Mouse (Mus musculus) kidney, embryonic 16.5 days (tissue): Measurements from ENCODE around the gene Gm20431. TPM values are rescaled to one million over a fixed set of nuclear protein-coding genes. Genes with fewer than 3 reads are reported as not detected.
"Not testable (repeated sequence)": the region's sequence is repeated elsewhere in the genome, so short reads cannot be mapped to it uniquely, and the experiment has no call there.

ENCODE experiments used
- ATAC-seq: fragments of 200-750 bp; cut with Nextera tagmentation; 2 replicates; pipeline ENCODE4 v1.8.0; 2017; ENCODE audit warnings: moderate TSS enrichment; ENCODE audit not compliant: low FRiP score, low TSS enrichment
- H3K27ac ChIP-seq: fragments of 300-500 bp; sonication (generic); 2 replicates; pipeline ENCODE4 v1.5.1; 2014; ENCODE audit warnings: low read length
- H3K27me3 ChIP-seq: fragments of 300-500 bp; sonication (generic); 2 replicates; pipeline ENCODE4 v1.6.1; 2014; ENCODE audit warnings: low read length, control low read depth, mixed read lengths; ENCODE audit not compliant: insufficient read depth
- H3K36me3 ChIP-seq: fragments of 300-500 bp; sonication (generic); 2 replicates; pipeline ENCODE4 v1.6.1; 2014; ENCODE audit warnings: low read length, control low read depth, mixed read lengths; ENCODE audit not compliant: insufficient read depth
- H3K4me1 ChIP-seq: fragments of 300-500 bp; sonication (generic); 2 replicates; pipeline ENCODE4 v1.6.1; 2014; ENCODE audit warnings: low read length, control low read depth, mixed read lengths; ENCODE audit not compliant: insufficient read depth
- H3K4me2 ChIP-seq: fragments of 300-500 bp; sonication (generic); replicated peaks from 2 replicates; pipeline ENCODE4 v1.6.1; 2014; ENCODE audit warnings: low read depth, low read length
- H3K4me3 ChIP-seq: fragments of 300-500 bp; sonication (generic); 2 replicates; pipeline ENCODE4 v1.5.1; 2014; ENCODE audit warnings: mild to moderate bottlenecking, low read length
- H3K9ac ChIP-seq: fragments of 300-500 bp; sonication (generic); replicated peaks from 2 replicates; pipeline ENCODE4 v1.6.1; 2014; ENCODE audit warnings: low read length
- H3K9me3 ChIP-seq: fragments of 300-500 bp; sonication (generic); 2 replicates; pipeline ENCODE4 v1.6.1; 2016; ENCODE audit warnings: low read length, control low read depth
- WGBS: fragments of 180-500 bp; shearing (Covaris S2); extraction: QIAGEN DNeasy Blood & Tissue Kit; methylation state at CpG from one replicate; pipeline ENCODE4 v1.1.7; 2014; 5-methylcytosine and 5-hydroxymethylcytosine counted together
- polyA plus RNA-seq: library from polyadenylated mRNA; unstranded; fragments of >200 nt; fragmentation: Nextera tagmentation; extraction: Ambion mirVana; gene quantifications from 2 replicates; pipeline ENCODE4 v1.2.1, GENCODE M21; 2015

The Gm20431 gene
- polyA plus RNA-seq, 1 experiment from 2014 or later, result 1.3 TPM

DNA sequence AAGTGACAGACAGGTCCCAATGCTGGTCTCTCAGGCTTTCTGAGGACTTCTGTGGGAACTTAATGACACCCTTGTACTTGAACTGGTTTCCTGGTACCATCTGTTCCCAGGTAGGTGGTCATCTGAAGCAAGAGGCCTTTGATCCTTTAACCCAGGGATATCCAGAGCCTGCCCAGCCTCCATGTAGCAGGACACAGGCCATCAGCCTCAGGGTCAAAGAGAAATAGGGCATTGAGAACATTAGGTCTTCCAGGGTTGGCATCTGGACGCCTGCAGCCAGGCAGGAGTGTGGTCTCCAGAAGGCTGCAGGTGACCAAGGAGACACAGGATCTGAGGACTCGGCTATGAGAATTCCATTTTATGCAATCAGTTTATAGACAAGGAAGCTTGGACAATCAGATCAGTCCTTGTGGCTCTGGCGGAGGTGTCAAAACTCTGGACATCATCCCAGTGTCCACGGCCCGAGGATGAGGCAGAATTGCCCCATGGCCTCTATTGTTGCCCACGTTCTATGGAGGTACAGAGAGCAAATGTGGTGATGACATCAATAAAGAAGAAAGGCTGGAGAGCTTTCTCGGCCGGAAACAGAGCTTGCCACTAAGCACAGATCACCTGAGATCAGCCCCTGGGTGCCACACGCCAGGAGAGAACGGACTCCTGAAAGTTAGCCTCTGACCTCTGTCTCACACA, 6.2 kb downstream of the Gm20431 start:
- Histone ChIP-seq H3K27me3 (no peaks in the 10 kb centered on the region), H3K27ac (no peak overlapping the region), H3K4me1 (peaks cover 30% of the 10 kb centered on the region), H3K4me2 (no peak overlapping the region), H3K36me3 (peaks cover 18% of the 10 kb centered on the region), H3K9me3 (no peaks in the 10 kb centered on the region), H3K9ac (no peak overlapping the region), H3K4me3 (no peak overlapping the region)
- no peak for ATAC-seq
- WGBS, result 77% methylated on average over 10 of the region's 10 CpGs

DNA sequence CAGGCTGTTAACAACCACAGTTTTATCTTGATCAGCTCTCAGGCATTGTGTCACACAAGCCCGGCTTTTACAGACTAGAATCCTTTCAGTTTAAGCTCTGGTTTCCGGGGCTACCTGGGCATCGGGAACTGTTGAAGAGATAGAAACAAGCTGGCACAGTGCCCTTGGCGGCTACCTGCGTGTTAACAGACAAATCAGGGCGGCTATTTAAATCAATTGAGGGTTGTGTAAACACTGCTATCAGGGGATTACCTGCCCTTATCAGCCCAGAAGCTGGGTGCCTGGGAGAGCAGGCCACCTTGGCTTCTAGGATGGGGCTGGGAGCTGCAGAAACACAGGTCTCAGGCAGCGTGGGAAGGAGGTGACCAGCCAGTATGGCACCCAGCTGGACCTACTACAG, 8.6 kb downstream of the Gm20431 start:
- Histone ChIP-seq H3K27ac (no peak overlapping the region), H3K9me3 (no peaks in the 10 kb centered on the region), H3K9ac (no peak overlapping the region), H3K27me3 (no peaks in the 10 kb centered on the region), H3K36me3 (peaks cover 25% of the 10 kb centered on the region), H3K4me2 (no peak overlapping the region), H3K4me1 (peaks cover 13% of the 10 kb centered on the region), H3K4me3 (no peak overlapping the region)
- ATAC-seq, result no peak
- 85% methylated on average over 7 of the region's 7 CpGs for WGBS

- Histone ChIP-seq H3K9ac (no peak overlapping the region), H3K4me1 (peaks cover 4% of the 10 kb centered on the region; the same call in 1 of the 2 replicates), H3K4me3 (no peak overlapping the region), H3K36me3 (peaks cover 25% of the 10 kb centered on the region), H3K27me3 (no peaks in the 10 kb centered on the region), H3K4me2 (no peak overlapping the region), H3K27ac (no peak overlapping the region), H3K9me3 (no peaks in the 10 kb centered on the region)
- no peak for ATAC-seq
- 86% methylated on average over 9 of the region's 9 CpGs for WGBS
These were observed 9.7 kb downstream of the Gm20431 start for GRCm38 (mm10) chr2:167651622-167652021.

- Histone ChIP-seq H3K4me2 (no peak overlapping the region), H3K9ac (no peak overlapping the region), H3K4me3 (no peak overlapping the region), H3K27me3 (no peaks in the 10 kb centered on the region), H3K36me3 (peaks cover 35% of the 10 kb centered on the region), H3K27ac (no peak overlapping the region), H3K4me1 (no peaks in the 10 kb centered on the region), H3K9me3 (no peaks in the 10 kb centered on the region)
- ATAC-seq, result no peak
- WGBS, result 81% methylated on average over 12 of the region's 12 CpGs
These were observed 11.8 kb downstream of the Gm20431 start for GRCm38 (mm10) chr2:167649290-167650032.

DNA sequence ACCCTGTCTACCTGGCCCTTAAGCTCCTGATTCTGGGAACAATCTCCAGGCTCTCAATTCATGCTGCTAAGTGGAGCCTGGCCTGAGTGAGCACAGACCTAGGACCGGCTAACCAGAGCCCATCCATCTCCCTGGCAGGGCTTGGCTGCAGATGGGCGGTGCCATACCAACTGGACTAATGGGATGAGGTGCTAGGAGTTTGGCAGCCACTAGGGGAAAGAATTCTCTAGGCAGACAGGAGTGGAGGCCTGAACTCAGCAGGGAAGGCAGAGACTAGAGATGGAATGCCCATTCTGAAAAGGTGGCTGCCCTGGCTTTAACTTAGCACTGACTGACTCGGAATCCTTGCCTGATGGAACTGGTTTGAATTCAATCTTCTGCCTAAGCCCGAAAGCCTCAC, 14.9 kb downstream of the Gm20431 start:
- Histone ChIP-seq H3K9me3 (no peaks in the 10 kb centered on the region), H3K4me2 (no peak overlapping the region), H3K4me1 (no peaks in the 10 kb centered on the region), H3K27me3 (no peaks in the 10 kb centered on the region), H3K36me3 (peaks cover 27% of the 10 kb centered on the region), H3K4me3 (no peak overlapping the region), H3K9ac (no peak overlapping the region), H3K27ac (no peak overlapping the region)
- WGBS, result 62% methylated on average over 4 of the region's 4 CpGs
- 0 out of 2 replicates have a peak, but pooled peaks have one; percentile 40 for ATAC-seq

DNA sequence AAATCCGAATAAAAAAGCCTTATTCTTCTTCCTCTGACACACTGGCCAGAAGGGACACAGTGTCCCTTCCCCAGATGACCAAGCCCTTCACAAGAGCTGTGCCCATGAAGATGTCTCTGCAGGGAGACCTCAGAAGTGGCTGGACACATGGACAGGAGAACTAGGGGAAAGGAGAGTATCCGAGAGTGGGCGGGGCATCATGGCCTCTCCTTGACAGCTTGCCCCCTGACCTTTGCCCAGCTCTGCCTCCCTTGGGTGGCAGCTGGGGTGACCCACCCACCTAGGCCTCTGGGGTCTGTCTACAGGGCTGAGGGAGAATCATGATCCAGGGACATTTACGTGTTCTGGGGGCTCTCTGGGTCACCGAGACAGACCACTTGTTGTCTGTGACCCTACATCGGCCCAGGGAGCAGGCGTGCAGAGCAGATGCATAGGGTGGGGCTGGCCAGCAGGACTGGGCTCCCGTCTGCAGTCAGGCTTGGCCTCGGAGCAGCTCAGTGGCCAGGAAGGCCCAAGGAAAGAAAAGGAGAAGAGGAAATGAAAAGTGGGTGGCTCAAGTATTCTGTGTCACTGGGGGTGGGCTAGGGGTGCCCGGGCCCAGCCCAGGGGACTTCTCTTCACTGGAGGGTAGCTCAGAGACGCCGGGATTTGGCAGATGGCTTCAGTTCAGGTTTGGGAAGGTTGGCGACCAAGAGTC, 17.8 kb downstream of the Gm20431 start:
- ATAC-seq, H3K27ac ChIP-seq: not testable (repeated sequence)
- 78% methylated on average over 12 of the region's 13 CpGs for WGBS

DNA sequence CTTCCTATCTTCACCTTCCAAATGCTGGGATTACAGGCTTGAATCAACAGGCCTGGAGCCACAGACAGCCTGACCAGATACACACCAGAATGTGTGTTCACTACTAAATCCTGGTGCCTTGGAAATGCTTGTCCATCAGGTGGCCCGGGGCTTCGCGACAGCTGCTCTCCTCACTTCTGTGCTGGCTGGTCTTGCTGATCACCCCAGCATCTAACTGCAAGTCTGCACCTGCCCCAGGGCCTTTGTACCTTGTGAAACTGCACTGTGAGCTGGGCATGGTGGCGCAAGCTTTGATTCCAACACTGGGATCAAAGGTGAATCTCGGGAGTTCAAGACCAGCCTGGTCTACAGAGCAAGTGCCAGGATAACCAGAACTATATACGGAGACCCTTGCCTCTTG, 19.1 kb downstream of the Gm20431 start:
- Histone ChIP-seq H3K36me3 (peaks cover 16% of the 10 kb centered on the region), H3K27ac (no peak overlapping the region), H3K9me3 (no peaks in the 10 kb centered on the region), H3K4me3 (no peak overlapping the region), H3K4me1 (no peaks in the 10 kb centered on the region), H3K4me2 (no peak overlapping the region), H3K27me3 (no peaks in the 10 kb centered on the region), H3K9ac (no peak overlapping the region)
- 89% methylated on average over 6 of the region's 6 CpGs for WGBS
- no peak for ATAC-seq

More for the DNA sequence above, 17.8 kb downstream of the Gm20431 start:
- H3K9me3 ChIP-seq, H3K27me3 ChIP-seq, H3K4me2 ChIP-seq, H3K4me3 ChIP-seq, H3K4me1 ChIP-seq, H3K9ac ChIP-seq: not testable (repeated sequence)
- peaks cover 21% of the 10 kb centered on the region for H3K36me3 ChIP-seq

DNA sequence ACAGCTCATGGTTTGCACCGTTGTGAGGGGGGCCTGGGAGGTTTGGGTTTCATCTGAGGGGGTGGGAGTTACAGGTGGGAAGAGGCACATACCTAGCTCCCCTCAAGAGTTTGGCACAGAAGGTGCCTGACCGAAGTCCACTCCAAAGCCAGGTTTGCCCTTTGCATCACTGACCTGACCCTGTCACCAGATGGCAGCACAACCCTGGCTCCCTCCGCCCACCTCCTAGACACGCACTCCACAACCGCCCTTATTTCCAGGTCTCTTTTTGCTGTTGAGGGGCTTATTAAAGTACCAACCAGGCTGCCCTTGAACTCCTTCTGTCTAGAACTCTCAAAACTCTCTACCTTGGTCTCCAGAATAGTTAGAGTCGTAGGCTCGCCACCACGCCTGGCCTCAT, 20.0 kb downstream of the Gm20431 start:
- H3K36me3 ChIP-seq, result peaks cover 16% of the 10 kb centered on the region
- no peak overlapping the region for H3K4me3 ChIP-seq
- H3K9me3 ChIP-seq, result no peaks in the 10 kb centered on the region
- peak; percentile 7; the same call in 1 of the 2 replicates for ATAC-seq
- H3K27ac ChIP-seq, result no peak overlapping the region
- 42% methylated on average over 8 of the region's 8 CpGs for WGBS
- no peaks in the 10 kb centered on the region for H3K27me3 ChIP-seq
- H3K4me2 ChIP-seq, result no peak overlapping the region
- H3K9ac ChIP-seq, result no peak overlapping the region
- no peaks in the 10 kb centered on the region for H3K4me1 ChIP-seq

- Histone ChIP-seq H3K9me3 (no peaks in the 10 kb centered on the region), H3K9ac (no peak overlapping the region), H3K36me3 (peaks cover 12% of the 10 kb centered on the region), H3K4me3 (no peak overlapping the region), H3K27ac (no peak overlapping the region), H3K27me3 (no peaks in the 10 kb centered on the region), H3K4me2 (no peak overlapping the region), H3K4me1 (no peaks in the 10 kb centered on the region)
- ATAC-seq, result no peak
- 89% methylated on average over 3 of the region's 3 CpGs for WGBS
These were observed 21.0 kb downstream of the Gm20431 start for GRCm38 (mm10) chr2:167640279-167640678.
